Mouse (Mus musculus) small intestine, adult 2 months (tissue): ENCODE data around the gene Gm28036. TPM values are rescaled to one million over a fixed set of nuclear protein-coding genes. Genes with fewer than 3 reads are reported as not detected.

ENCODE experiments used
- H3K27ac ChIP-seq: fragments of 200-500 bp; 2 replicates; pipeline ENCODE4 v1.5.1; 2012; ENCODE audit warnings: low read depth, low read length, control low read depth, inconsistent platforms; ENCODE audit not compliant: insufficient read depth
- H3K27me3 ChIP-seq: fragments of 200-500 bp; 2 replicates; pipeline ENCODE4 v1.6.1; 2012; ENCODE audit warnings: mild to moderate bottlenecking, moderate library complexity, low read length, inconsistent platforms; ENCODE audit not compliant: control insufficient read depth, insufficient read depth
- H3K36me3 ChIP-seq: fragments of 200-500 bp; 2 replicates; pipeline ENCODE4 v1.6.1; 2012; ENCODE audit warnings: mild to moderate bottlenecking, low read length, control low read depth, inconsistent platforms; ENCODE audit not compliant: control insufficient read depth, insufficient read depth
- H3K4me1 ChIP-seq: fragments of 200-500 bp; 2 replicates; pipeline ENCODE4 v1.6.1; 2012; ENCODE audit warnings: low read length, inconsistent platforms, mixed read lengths; ENCODE audit not compliant: control insufficient read depth, insufficient read depth, insufficient read length
- H3K4me3 ChIP-seq: fragments of 200-500 bp; 2 replicates; pipeline ENCODE4 v1.5.1; 2012; ENCODE audit warnings: low read depth, mild to moderate bottlenecking, control low read depth, inconsistent platforms, low read length, moderate library complexity
- CTCF ChIP-seq: fragments of 200-500 bp; IDR thresholded peaks from 2 replicates; pipeline ENCODE4 v1.5.1; 2012; ENCODE audit warnings: low read depth, mild to moderate bottlenecking, control low read depth, inconsistent platforms, low read length, moderate library complexity, mixed read lengths; ENCODE audit not compliant: insufficient replicate concordance, insufficient read length; ENCODE audit errors: extremely low read depth
- POLR2A ChIP-seq: fragments of 200-500 bp; IDR thresholded peaks from 2 replicates; pipeline ENCODE4 v1.6.1; 2012; ENCODE audit warnings: low read depth, mild to moderate bottlenecking, control low read depth, inconsistent platforms, low read length, moderate library complexity
- WGBS: fragments of 180-500 bp; shearing (Covaris S2); methylation state at CpG from one replicate; pipeline ENCODE4 v1.1.7; 2018; 5-methylcytosine and 5-hydroxymethylcytosine counted together
- polyA plus RNA-seq: library from polyadenylated mRNA; depleted of rRNA; stranded (reverse); fragments of >200 nt; gene quantifications from 2 replicates; pipeline ENCODE4 v1.2.3, GENCODE M21; 2012; rRNA removed

Gene Gm28036
- 0.42 and 0.74 TPM in 2 replicates for polyA plus RNA-seq

DNA sequence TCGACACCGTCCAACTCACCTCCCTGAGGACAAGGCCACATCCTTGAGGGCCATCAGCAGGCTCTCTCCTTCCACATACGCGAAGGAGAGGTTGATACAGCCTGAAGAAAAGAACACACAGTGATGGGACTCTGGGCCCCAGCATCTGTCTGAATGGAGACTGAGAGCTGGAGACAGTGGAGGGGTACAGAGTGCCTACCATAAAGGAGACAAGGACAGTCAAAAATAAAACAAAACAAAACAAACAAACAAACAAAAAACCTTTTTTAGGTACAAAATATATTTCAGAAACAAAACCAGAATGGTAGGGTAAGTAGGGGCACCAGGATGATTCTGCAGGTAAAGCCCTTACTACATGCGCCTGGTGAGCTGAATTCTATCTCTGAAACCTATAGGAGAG lies at the start of gene Gm28036:
Gene Gm28036, minus strand, starts transcription at position 101 of the 400 bp plus-strand sequence.
- Histone ChIP-seq H3K27me3 (no peaks in the 10 kb centered on the region), H3K36me3 (peaks cover 36% of the 10 kb centered on the region), H3K4me1 (no peaks in the 10 kb centered on the region), H3K4me3 (no peak within 1 kb of the TSS), H3K27ac (no peak within 1 kb of the TSS)
- TF ChIP-seq POLR2A (no peak), CTCF (no peak)
- WGBS, result 94% methylated on average over 5 of the region's 5 CpGs

DNA sequence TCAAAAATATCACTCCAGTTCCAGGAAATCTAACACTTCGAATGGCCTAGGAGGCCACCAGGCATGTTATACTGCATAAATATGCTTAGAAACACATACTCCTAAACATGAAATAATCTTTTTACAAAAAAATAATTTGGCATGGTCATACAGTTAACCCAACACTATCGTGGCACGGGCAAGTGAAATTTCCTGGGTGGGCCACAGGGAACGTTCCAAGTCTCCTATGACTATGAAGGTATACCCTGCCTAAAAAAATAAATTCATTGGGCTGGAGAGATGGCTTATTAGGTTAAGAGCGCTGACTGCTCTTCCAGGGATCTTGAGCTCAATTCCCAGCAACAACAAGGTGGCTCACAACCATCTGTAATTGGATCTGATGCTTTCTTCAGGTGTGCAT lies 39.7 kb upstream of the Gm28036 start:
- no peak overlapping the region for H3K4me3 ChIP-seq
- TF ChIP-seq CTCF (no peak), POLR2A (no peak)
- peaks cover 76% of the 10 kb centered on the region for H3K36me3 ChIP-seq
- no peaks in the 10 kb centered on the region for H3K4me1 ChIP-seq
- H3K27me3 ChIP-seq, result no peaks in the 10 kb centered on the region
- no peak overlapping the region for H3K27ac ChIP-seq
- WGBS, result 89% methylated on average over 5 of the region's 5 CpGs

GRCm38 (mm10) chr2:156165478-156165877 lies 38.6 kb upstream of the Gm28036 start:
- Histone ChIP-seq H3K4me1 (no peaks in the 10 kb centered on the region), H3K27ac (no peak overlapping the region), H3K36me3 (peaks cover 76% of the 10 kb centered on the region), H3K27me3 (no peaks in the 10 kb centered on the region), H3K4me3 (no peak overlapping the region)
- 94% methylated on average over 1 of the region's 1 CpGs for WGBS
- TF ChIP-seq CTCF (no peak), POLR2A (no peak)

GRCm38 (mm10) chr2:156151538-156151937 lies 24.6 kb upstream of the Gm28036 start:
- TF ChIP-seq CTCF, result no peak
- no peak for TF ChIP-seq POLR2A
- Histone ChIP-seq H3K27ac (no peak overlapping the region), H3K4me1 (no peaks in the 10 kb centered on the region), H3K27me3 (no peaks in the 10 kb centered on the region), H3K36me3 (peaks cover 57% of the 10 kb centered on the region), H3K4me3 (no peak overlapping the region)

- WGBS, result 74% methylated on average over 3 of the region's 3 CpGs
- TF ChIP-seq POLR2A (no peak), CTCF (no peak)
Measured at GRCm38 (mm10) chr2:156147316-156147915, 20.5 kb upstream of the Gm28036 start.

DNA sequence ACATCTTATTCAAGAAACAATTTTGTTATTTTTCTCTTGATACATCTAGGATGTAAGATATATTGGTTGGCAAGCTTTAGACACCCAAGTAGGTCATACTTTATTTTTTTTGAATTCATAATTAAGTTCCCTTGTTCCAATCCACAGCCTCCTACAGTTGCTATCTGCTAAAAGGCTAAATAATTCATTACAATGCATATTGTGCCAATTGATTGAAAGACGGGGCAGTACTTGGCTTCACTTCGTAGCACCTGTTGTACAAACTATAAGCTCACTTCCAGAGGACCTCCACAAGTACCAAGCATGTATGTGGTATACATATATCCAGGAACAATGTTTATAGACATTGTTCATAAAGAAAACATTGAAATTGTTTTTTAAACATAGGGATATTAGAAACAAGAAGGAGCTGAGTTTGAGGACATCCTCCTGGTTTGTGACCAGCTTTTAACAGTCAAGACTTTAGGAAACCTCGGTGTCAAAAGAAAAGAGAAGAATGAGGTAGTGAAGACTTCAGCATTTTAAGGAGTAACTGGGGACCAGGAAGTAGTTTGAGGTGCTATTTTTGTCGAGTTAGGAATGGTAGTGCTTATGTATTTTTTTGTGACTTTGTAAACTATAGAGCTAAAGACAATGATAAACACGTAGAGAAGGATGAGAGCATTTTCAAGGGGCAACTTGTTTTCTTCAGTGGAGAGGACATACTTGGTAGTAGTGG lies 19.5 kb upstream of the Gm28036 start:
- TF ChIP-seq POLR2A (no peak), CTCF (no peak)
- 39% methylated on average over 5 of the region's 5 CpGs for WGBS
- H3K27ac ChIP-seq, result no peak overlapping the region
- no peaks in the 10 kb centered on the region for H3K27me3 ChIP-seq
- H3K36me3 ChIP-seq, result peaks cover 35% of the 10 kb centered on the region
- no peaks in the 10 kb centered on the region for H3K4me1 ChIP-seq
- no peak overlapping the region for H3K4me3 ChIP-seq

More at GRCm38 (mm10) chr2:156147316-156147915, 20.5 kb upstream of the Gm28036 start:
- Histone ChIP-seq H3K27ac (no peak overlapping the region), H3K4me1 (no peaks in the 10 kb centered on the region), H3K36me3 (peaks cover 36% of the 10 kb centered on the region), H3K4me3 (no peak overlapping the region), H3K27me3 (no peaks in the 10 kb centered on the region)

GRCm38 (mm10) chr2:156145486-156146130 lies 18.7 kb upstream of the Gm28036 start:
- H3K36me3 ChIP-seq, result peaks cover 34% of the 10 kb centered on the region
- TF ChIP-seq CTCF (no peak), POLR2A (no peak)
- no peak overlapping the region for H3K27ac ChIP-seq
- H3K4me3 ChIP-seq, result no peak overlapping the region
- no peaks in the 10 kb centered on the region for H3K27me3 ChIP-seq
- H3K4me1 ChIP-seq, result no peaks in the 10 kb centered on the region
- 51% methylated on average over 11 of the region's 11 CpGs for WGBS
